Comparison of ENCODE assay signal across 10 mouse cellular contexts in genomic region chr10:38907835-38908234, GRCm38 (mm10). TPM values are rescaled to one million over a fixed set of nuclear protein-coding genes. Genes with fewer than 3 reads are reported as not detected.
DNase-seq lines count a peak whose midpoint lies in the region; ATAC-seq and TF ChIP-seq lines count a peak whose summit lies in the region.
"Had no signal": no experiment of that assay in that cellular context is flagged by ENCODE, and none has a peak within 500 bp of the region (broad histone marks: within the 10 kb centered on the region; RNA-seq: fewer than 3 reads in every experiment).

No protein-coding gene starts in this region.

- no peak overlapping the region for H3K4me3 ChIP-seq in heart, embryonic 11.5 days (ENCODE audit: low read depth, low read length)
- no peak overlapping the region for H3K4me3 ChIP-seq in liver, embryonic 11.5 days (ENCODE audit: low read depth, low read length)
- no peak overlapping the region for H3K4me3 ChIP-seq in heart, postnatal 0 days (ENCODE audit: low read depth, low read length)
- no peak overlapping the region for H3K4me3 ChIP-seq in neural tube, embryonic 15.5 days (replicated peaks)

- DNase-seq in heart, postnatal 14 days: no peak
- DNase-seq in liver, embryonic 11.5 days (ENCODE audit: low spot score): no peak
- DNase-seq in liver: no peak
- DNase-seq in heart, postnatal 0 days (ENCODE audit: low spot score): peak; percentile 7
- no peak for DNase-seq in left cerebral cortex, postnatal 25 days (ENCODE audit: low spot score in 2 of 2)
- DNase-seq: spleen, adult 18-20 months; thymus, postnatal 14 days had no signal

- TF ChIP-seq CTCF in heart, postnatal 0 days (IDR thresholded peaks at IDR 0.05; ENCODE audit: low read depth): no peak

- H3K4me1 ChIP-seq in heart, embryonic 11.5 days (ENCODE audit: control insufficient read depth, insufficient read depth, low read length): peaks cover 5% of the 10 kb centered on the region; the same call in 1 of the 2 replicates
- H3K4me1 ChIP-seq in liver, embryonic 11.5 days (replicated peaks; ENCODE audit: control insufficient read depth, insufficient read depth, low read length): no peaks in the 10 kb centered on the region
- peaks cover 15% of the 10 kb centered on the region for H3K4me1 ChIP-seq in heart, postnatal 0 days (ENCODE audit: control insufficient read depth, insufficient read depth)
- H3K4me1 ChIP-seq in neural tube, embryonic 15.5 days: 0 out of 2 replicates have a peak, but pooled peaks cover 9% of the 10 kb centered on the region

- TF ChIP-seq EP300 in heart, postnatal 0 days (IDR thresholded peaks at IDR 0.05; ENCODE audit: low read depth): no peak

- WGBS in heart, embryonic 11.5 days (ENCODE audit: insufficient replicate concordance): 67% methylated on average over 2 of the region's 2 CpGs
- WGBS in liver, embryonic 11.5 days: 72% methylated on average over 2 of the region's 2 CpGs
- 51% methylated on average over 2 of the region's 2 CpGs for WGBS in heart, postnatal 0 days
- 78% methylated on average over 2 of the region's 2 CpGs for whole genome bisulfite sequencing in neural tube, embryonic 15.5 days

- H3K9ac ChIP-seq in heart, embryonic 11.5 days (ENCODE audit: low read depth, low read length): peak overlapping the region; percentile 52; the same call in 1 of the 2 replicates
- no peak overlapping the region for H3K9ac ChIP-seq in liver, embryonic 11.5 days (ENCODE audit: low read depth, low read length)
- H3K9ac ChIP-seq in heart, postnatal 0 days (replicated peaks; ENCODE audit: low read depth, low read length): no peak overlapping the region
- H3K9ac ChIP-seq in neural tube, embryonic 15.5 days (replicated peaks): no peak overlapping the region

- no peak for ATAC-seq in heart, embryonic 11.5 days (replicated peaks; ENCODE audit: insufficient number of reproducible peaks, low FRiP score, low TSS enrichment)
- no peak for ATAC-seq in liver, embryonic 11.5 days (replicated peaks; ENCODE audit: low FRiP score)
- ATAC-seq in heart, postnatal 0 days (ENCODE audit: insufficient read depth, low read depth): no peak; the same call in 1 of the 2 replicates
- ATAC-seq in neural tube, embryonic 15.5 days (ENCODE audit: low FRiP score): no peak
- ATAC-seq in granulocyte monocyte progenitor cell, adult 5-6 weeks (replicated peaks; ENCODE audit: poor library complexity, severe bottlenecking): no peak

- H3K36me3 ChIP-seq in heart, embryonic 11.5 days (ENCODE audit: control insufficient read depth, insufficient read depth, low read length): no peaks in the 10 kb centered on the region
- H3K36me3 ChIP-seq in liver, embryonic 11.5 days (ENCODE audit: control insufficient read depth, insufficient read depth, low read length): no peaks in the 10 kb centered on the region
- H3K36me3 ChIP-seq in heart, postnatal 0 days (replicated peaks; ENCODE audit: control insufficient read depth, insufficient read depth, low read length): no peaks in the 10 kb centered on the region
- no peaks in the 10 kb centered on the region for H3K36me3 ChIP-seq in neural tube, embryonic 15.5 days

- no peaks in the 10 kb centered on the region for H3K9me3 ChIP-seq in heart, embryonic 11.5 days (replicated peaks; ENCODE audit: control insufficient read depth, low read length)
- H3K9me3 ChIP-seq in liver, embryonic 11.5 days (ENCODE audit: control insufficient read depth, low read length): no peaks in the 10 kb centered on the region
- H3K9me3 ChIP-seq in heart, postnatal 0 days (replicated peaks; ENCODE audit: control insufficient read depth, low read length): no peaks in the 10 kb centered on the region
- H3K9me3 ChIP-seq in neural tube, embryonic 15.5 days (replicated peaks): no peaks in the 10 kb centered on the region

- H3K27me3 ChIP-seq in heart, embryonic 11.5 days (ENCODE audit: control insufficient read depth, insufficient read depth, low read length): no peaks in the 10 kb centered on the region
- H3K27me3 ChIP-seq in liver, embryonic 11.5 days (replicated peaks; ENCODE audit: control insufficient read depth, insufficient read depth, low read length): no peaks in the 10 kb centered on the region
- no peaks in the 10 kb centered on the region for H3K27me3 ChIP-seq in heart, postnatal 0 days (ENCODE audit: control insufficient read depth, insufficient read depth, low read length)
- no peaks in the 10 kb centered on the region for H3K27me3 ChIP-seq in neural tube, embryonic 15.5 days (replicated peaks)

- intact Hi-C loops in heart, postnatal 14 days (cut with DNase I): no loop called here
- intact Hi-C loops in left cerebral cortex, postnatal 25 days (cut with DNase I): loop anchor here (2.0 to 5.0 kb wide), 3 partner anchors 54 to 461 kb away; no protein-coding TSS in a partner anchor

- peak overlapping the region; percentile 23 for H3K27ac ChIP-seq in heart, embryonic 11.5 days (ENCODE audit: low read depth, low read length)
- peak overlapping the region; percentile 25; the same call in 1 of the 2 replicates for H3K27ac ChIP-seq in liver, embryonic 11.5 days (ENCODE audit: low read depth, low read length)
- peak overlapping the region; percentile 78 for H3K27ac ChIP-seq in heart, postnatal 0 days (ENCODE audit: low read depth)
- H3K27ac ChIP-seq in neural tube, embryonic 15.5 days (replicated peaks): peak overlapping the region; percentile 70

- no peak overlapping the region; the same call in 1 of the 2 replicates for H3K4me2 ChIP-seq in heart, embryonic 11.5 days
- H3K4me2 ChIP-seq in liver, embryonic 11.5 days: no peak overlapping the region
- H3K4me2 ChIP-seq in heart, postnatal 0 days (ENCODE audit: low read depth, low read length): peak overlapping the region; percentile 27
- no peak overlapping the region for H3K4me2 ChIP-seq in neural tube, embryonic 15.5 days

RNA-seq across cellular contexts. Expression of gene Lama4, which starts 57.5 kb away (rescaled TPM):
- polyA plus RNA-seq in heart, embryonic 11.5 days (2014; fragmentation: Nextera tagmentation; extraction: Ambion mirVana): 91.8 and 120 TPM in 2 replicates
- 100 to 1,000 TPM; 123 to 133 TPM for total RNA-seq in heart, postnatal 14 days (2021)
- polyA plus RNA-seq in liver, embryonic 11.5 days (2014; fragmentation: Nextera tagmentation; extraction: Ambion mirVana): 6.1 and 7.0 TPM in 2 replicates
- total RNA-seq in heart, postnatal 0 days (2014; rRNA removed; ENCODE audit: low replicate concordance): 120 and 124 TPM in 2 replicates
- 68.7 and 72.2 TPM in 2 replicates for polyA plus RNA-seq in heart, postnatal 0 days (2015; fragmentation: Nextera tagmentation; extraction: Ambion mirVana)
- polyA plus RNA-seq in neural tube, embryonic 15.5 days (2015; fragmentation: Nextera tagmentation; extraction: Ambion mirVana): 22.3 and 31.5 TPM in 2 replicates
- total RNA-seq in left cerebral cortex, postnatal 25 days (2021): 10 to 100 TPM; 10.4 to 11.7 TPM
- total RNA-seq in granulocyte monocyte progenitor cell, adult 5-6 weeks (2014; fragmentation: Nextera tagmentation): not detected in 2 replicates
- not detected in 2 replicates for total RNA-seq in granulocyte monocyte progenitor cell, adult 5-6 weeks (2017)

Comparison
In these comparisons a context has a peak if more than half of its experiments do, and no peak if none do; other contexts are left out.
1. H3K27ac ChIP-seq: peak in every context shown above with its lines; median percentile 78 in heart, postnatal 0 days; 70 in neural tube, embryonic 15.5 days; 25 in liver, embryonic 11.5 days; 23 in heart, embryonic 11.5 days.
2. RNA of gene Lama4, which starts 57.5 kb away (total RNA-seq): 123 to 133 TPM in heart, postnatal 14 days, 120 to 124 TPM in heart, postnatal 0 days and 10.4 to 11.7 TPM in left cerebral cortex, postnatal 25 days; not detected in granulocyte monocyte progenitor cell, adult 5-6 weeks; every median in the first group is over 10 times any median in the second.